Mouse (Mus musculus): ENCODE measurements around the gene Gprin3.

Gprin3 gene

GRCm38 (mm10) chr6:59425824-59426533, at the start of gene Gprin3:
Gene Gprin3, minus strand, starts transcription at chr6:59426294.
- DNase-seq: peak; percentile 98

GRCm38 (mm10) chr6:59458861-59459260, 32.8 kb upstream of the Gprin3 start:
- DNase-seq: no peak

GRCm38 (mm10) chr6:59456116-59456515, 30.0 kb upstream of the Gprin3 start:
- no peak for DNase-seq

- no peak for DNase-seq
These were observed 25.3 kb upstream of the Gprin3 start for GRCm38 (mm10) chr6:59451348-59451747.

GRCm38 (mm10) chr6:59445101-59445503, 19.0 kb upstream of the Gprin3 start:
- peak; percentile 66 for DNase-seq

DNA sequence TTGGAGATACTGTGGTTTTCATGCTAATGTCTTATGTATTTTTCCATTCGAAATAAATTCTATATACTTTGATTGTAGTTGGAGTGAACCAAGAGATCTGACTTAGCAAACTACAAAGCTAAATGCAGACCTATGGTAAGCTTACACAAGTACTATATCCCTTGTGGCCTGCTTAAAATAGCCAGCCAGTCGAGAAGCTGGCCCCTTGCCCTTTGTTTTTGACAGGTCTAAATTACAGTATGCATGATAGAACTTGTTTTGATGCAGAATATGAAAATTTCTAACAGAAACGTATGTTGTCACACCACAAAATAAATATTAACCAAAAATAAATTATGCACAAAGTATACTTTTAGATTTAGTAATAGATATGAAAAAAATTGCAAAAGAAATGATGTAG, 9.8 kb upstream of the Gprin3 start:
- DNase-seq: no peak

DNA sequence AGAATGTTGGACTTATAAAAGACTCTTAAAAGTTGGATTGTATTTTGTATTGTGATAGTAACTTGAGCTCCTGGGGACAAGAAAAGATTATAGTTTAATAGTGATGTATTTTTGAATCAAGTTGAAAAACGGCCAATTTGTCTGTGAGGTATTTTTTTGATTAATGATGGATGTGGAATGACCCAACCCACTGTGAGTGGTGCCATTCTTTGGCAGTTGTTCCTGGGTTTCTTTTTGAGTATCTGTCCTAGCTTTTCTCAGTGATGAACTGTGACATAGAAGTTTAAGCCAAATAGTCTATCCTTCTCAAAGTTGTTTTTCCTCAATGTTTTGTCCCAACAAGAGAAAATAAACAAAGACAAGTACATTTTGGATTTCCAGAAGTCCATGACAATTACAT, 7.0 kb upstream of the Gprin3 start:
- no peak for DNase-seq

- no peak for DNase-seq
These were observed 416 bp upstream of the Gprin3 start for GRCm38 (mm10) chr6:59426534-59426885.

GRCm38 (mm10) chr6:59424871-59425740, 988 bp downstream of the Gprin3 start:
- DNase-seq: peak; percentile 38

DNA sequence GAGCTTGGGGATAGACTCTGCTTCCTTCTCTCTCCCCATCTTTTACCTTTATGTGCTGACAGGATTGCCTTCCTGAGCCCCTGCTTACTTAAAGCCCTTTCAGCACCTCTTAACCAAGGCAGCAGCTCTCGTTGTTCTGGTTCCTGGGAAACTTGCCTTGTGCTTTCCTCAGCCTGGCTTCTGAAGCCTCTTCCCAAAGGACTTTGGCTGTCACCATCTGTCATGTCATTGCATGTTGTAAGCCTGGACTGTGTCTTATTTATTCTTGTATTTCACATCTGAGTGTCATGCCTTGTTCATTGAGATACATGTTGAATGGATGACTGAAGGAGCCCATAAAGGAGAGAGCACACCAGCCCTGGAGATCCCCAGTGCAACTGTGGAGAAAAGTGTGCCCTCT, 2.3 kb downstream of the Gprin3 start:
- peak; percentile 20 for DNase-seq

GRCm38 (mm10) chr6:59419264-59419663, 6.8 kb downstream of the Gprin3 start:
- no peak for DNase-seq

DNA sequence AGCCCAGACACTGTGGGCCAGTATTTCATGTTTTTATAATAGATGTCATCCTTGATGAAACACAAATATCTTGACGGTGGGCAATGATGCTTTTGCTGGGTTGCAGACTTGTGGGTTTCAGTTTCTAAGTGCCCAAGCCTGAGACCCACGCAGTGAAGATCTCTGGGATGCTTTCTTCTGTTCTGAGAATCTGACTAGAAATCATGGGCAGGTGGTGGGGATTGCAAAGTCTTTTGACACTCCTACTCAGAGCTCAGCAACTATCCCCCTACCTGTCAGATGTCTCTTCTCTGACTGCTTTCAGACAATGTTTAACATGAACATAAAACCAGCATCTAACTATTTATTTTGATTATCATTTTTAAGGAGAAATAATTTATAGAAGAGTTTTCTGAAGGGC, 7.4 kb downstream of the Gprin3 start:
- DNase-seq: no peak

DNA sequence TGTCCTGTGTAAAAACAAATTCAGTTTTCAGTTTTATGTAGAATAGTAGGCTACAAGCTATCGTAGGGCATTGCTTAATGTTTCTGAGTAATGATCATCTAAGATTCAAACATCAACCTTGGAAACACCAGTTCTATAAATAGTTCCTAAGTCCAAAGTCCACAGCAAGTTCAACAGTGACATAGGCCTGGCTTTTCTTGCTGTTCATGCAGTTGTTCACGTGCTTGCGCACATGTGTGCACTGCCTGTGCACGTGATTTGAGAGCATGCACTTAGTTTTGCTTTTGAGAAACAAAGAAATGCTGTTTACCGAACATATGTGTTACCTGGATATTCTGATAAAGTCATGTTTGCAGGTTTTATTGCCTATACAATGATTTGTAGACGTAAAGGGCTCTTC, 11.3 kb downstream of the Gprin3 start:
- DNase-seq: no peak

- DNase-seq: no peak
These were observed 13.4 kb downstream of the Gprin3 start for GRCm38 (mm10) chr6:59412417-59413346.

GRCm38 (mm10) chr6:59409001-59409700, 16.9 kb downstream of the Gprin3 start:
- no peak for DNase-seq

- DNase-seq: no peak
These were observed 18.6 kb downstream of the Gprin3 start for GRCm38 (mm10) chr6:59407482-59407997.

- no peak for DNase-seq
These were observed 35.9 kb downstream of the Gprin3 start for GRCm38 (mm10) chr6:59390208-59390607.

DNA sequence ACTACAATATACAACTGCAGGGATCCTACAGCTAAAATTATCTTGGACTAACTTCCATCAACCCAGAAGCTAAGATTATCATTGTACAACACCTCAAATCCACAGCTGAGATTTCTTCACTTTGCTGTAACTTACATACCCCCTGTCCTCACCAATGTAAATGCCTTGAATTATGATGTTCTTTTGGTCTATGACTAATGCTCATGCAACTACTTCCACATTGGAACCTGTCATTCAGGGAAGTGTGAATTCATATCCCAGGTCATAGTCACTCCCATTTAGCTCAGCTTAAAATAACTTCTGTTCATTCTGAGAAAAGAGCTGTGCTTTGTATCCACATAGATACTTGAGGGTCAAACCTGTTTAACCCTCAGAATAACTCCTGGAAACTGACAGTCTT, 60.8 kb downstream of the Gprin3 start:
- no peak for DNase-seq

- DNase-seq: no peak
These were observed 62.8 kb downstream of the Gprin3 start for GRCm38 (mm10) chr6:59363282-59363681.

- DNase-seq: no peak
These were observed 71.2 kb downstream of the Gprin3 start for GRCm38 (mm10) chr6:59354943-59355342.

DNA sequence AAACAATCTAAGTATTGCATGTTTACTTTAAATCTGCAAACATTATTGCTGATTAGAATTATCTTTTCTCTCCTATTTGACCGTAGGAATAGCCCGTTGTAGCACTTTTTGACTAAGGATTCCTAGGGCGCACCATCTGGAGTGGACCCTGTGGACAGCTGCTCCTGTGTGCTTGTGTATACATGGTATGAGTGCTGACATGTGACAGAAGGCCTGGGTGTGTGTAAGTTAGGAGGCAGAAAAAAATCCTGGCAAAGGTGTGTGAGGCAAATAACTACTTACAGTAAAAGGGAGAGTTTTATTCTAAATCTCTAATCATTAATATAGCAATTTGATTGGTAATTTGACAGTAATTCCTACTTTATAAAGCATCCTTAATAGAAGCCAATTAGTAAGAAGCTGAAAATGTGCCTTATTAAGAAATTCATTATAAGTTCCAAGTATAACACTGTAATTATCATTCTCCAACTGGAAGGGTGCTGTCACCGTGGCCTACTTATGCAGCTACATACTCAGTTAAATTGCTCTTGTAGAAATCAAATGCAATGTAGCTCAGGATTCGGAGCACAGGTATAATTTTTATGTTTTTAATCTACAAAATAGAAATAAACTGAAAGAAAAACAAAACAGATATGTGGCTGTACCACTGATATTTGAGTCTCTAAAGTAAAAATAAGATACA, 74.8 kb downstream of the Gprin3 start:
- DNase-seq: peak; percentile 82

DNA sequence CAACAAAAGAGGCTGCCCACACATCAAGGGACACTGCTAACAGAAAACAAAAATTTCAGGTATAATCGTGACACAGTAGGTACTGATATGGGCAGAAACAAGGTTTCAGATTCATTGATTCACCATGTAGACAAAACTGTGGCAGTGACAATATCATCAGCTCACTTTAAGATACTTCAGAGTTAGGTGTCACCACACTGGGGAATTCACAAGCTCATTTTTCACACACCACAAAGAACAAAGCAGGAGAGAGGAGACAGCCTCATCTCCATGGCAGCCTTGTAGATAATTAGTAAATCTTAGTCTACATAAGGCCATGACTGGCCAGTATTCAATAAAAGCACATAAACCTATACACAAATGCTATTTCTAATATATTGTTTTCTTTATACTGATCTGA, 77.4 kb downstream of the Gprin3 start:
- no peak for DNase-seq

Measured in cerebellum, adult 9-11 months (tissue).